Mouse (Mus musculus) frontal cortex, postnatal 10 days (tissue): Measurements from ENCODE around the gene Nbeal1.
"Not testable (repeated sequence)": the region's sequence is repeated elsewhere in the genome, so short reads cannot be mapped to it uniquely, and the experiment has no call there.

Experiments
- DNase-seq, 2 experiments: peaks; one replicate each; pipeline ENCODE4 v3.0.0; 2022; ENCODE audit warnings: low spot score in 2 of 2, mixed read lengths in 1 of 2

Gene Nbeal1

GRCm38 (mm10) chr1:60179932-60180783, at the start of gene Nbeal1:
Gene Nbeal1 (plus strand): TSS chr1:60180599.
- DNase-seq: peak; percentile 96 to 98

GRCm38 (mm10) chr1:60137346-60137745, 43.1 kb upstream of the Nbeal1 start:
- no peak for DNase-seq

- no peak for DNase-seq
Measured at GRCm38 (mm10) chr1:60152700-60153099, 27.7 kb upstream of the Nbeal1 start.

GRCm38 (mm10) chr1:60156651-60157050, 23.7 kb upstream of the Nbeal1 start:
- DNase-seq: no peak

- peak in 1 of 2 experiments; percentile 8 for DNase-seq
Measured at GRCm38 (mm10) chr1:60158411-60158810, 22.0 kb upstream of the Nbeal1 start.

GRCm38 (mm10) chr1:60163676-60164075, 16.7 kb upstream of the Nbeal1 start:
- DNase-seq: no peak

GRCm38 (mm10) chr1:60169626-60170025, 10.8 kb upstream of the Nbeal1 start:
- no peak for DNase-seq

GRCm38 (mm10) chr1:60170251-60170650, 10.1 kb upstream of the Nbeal1 start:
- no peak for DNase-seq

- no peak for DNase-seq
Measured at GRCm38 (mm10) chr1:60173119-60173518, 7.3 kb upstream of the Nbeal1 start.

GRCm38 (mm10) chr1:60177814-60178213, 2.6 kb upstream of the Nbeal1 start:
- DNase-seq: not testable (repeated sequence)

GRCm38 (mm10) chr1:60179376-60179775, 1.0 kb upstream of the Nbeal1 start:
- DNase-seq: no peak

GRCm38 (mm10) chr1:60180784-60181221, 404 bp downstream of the Nbeal1 start:
- DNase-seq: no peak

- no peak for DNase-seq
Measured at GRCm38 (mm10) chr1:60188454-60188853, 8.1 kb downstream of the Nbeal1 start.

GRCm38 (mm10) chr1:60196813-60197212, 16.4 kb downstream of the Nbeal1 start:
- DNase-seq: no peak

GRCm38 (mm10) chr1:60199006-60199405, 18.6 kb downstream of the Nbeal1 start:
- no peak for DNase-seq

GRCm38 (mm10) chr1:60236261-60236660, 55.9 kb downstream of the Nbeal1 start:
- no peak for DNase-seq

GRCm38 (mm10) chr1:60240430-60240829, 60.0 kb downstream of the Nbeal1 start:
- DNase-seq: no peak

- DNase-seq: no peak
Measured at GRCm38 (mm10) chr1:60268113-60268512, 87.7 kb downstream of the Nbeal1 start.

GRCm38 (mm10) chr1:60269314-60269713, 88.9 kb downstream of the Nbeal1 start:
- DNase-seq: no peak

GRCm38 (mm10) chr1:60272471-60272870, 92.1 kb downstream of the Nbeal1 start:
- no peak for DNase-seq

- no peak for DNase-seq
Measured at GRCm38 (mm10) chr1:60293921-60294320, 113.5 kb downstream of the Nbeal1 start.

- peak; percentile 86 to 89 for DNase-seq
Measured at GRCm38 (mm10) chr1:60342808-60343629, 162.6 kb downstream of the Nbeal1 start, which contains the start of gene Cyp20a1. Gene Cyp20a1 (plus strand): TSS chr1:60343323.
